Mouse (Mus musculus): ENCODE results near the gene Scamp2.

Scamp2 gene

DNA sequence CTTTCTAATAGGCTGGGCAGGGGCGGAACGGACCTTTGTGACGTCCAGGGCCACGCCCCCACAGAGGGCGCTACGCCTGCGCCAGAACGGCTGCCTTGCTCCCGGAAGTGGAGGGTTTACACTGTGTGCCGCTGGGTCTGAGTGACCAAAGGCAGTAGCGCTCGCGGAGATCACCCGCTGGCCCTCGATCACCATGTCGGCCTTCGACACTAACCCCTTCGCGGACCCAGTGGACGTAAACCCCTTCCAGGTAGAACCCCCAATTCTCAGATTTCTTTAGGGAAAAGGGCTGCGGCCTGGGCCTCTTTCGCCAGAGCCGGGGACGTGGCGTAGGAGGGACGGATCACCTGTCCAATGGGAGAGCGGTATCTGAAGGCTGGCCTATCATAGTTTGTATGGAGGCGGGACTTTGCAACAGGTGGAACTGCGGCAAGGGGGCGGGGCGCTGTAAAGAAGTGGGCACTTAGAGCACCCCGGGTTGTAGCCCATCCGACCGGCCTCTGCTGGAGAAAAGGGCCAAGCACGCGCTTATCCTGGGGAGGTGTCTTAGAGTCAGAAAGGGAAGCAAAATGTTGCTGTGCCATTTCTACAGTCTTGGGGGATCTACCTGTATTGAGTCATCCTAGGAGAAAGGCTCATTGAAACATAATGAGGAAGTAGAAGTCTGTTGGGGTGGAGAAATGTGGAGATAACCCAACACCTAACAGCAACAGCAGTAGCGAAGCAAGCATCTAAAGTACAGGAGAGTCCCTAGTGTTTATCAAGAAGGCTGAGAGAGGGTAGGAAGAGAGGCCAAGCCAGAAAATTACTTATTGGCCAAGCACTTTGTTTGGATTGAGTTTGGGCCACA, at the start of gene Scamp2:
Gene Scamp2 (plus strand): TSS at position 83 of the 850 bp plus-strand sequence.
- peak; percentile 95 for ATAC-seq (ENCODE audit: low TSS enrichment)

- 0 out of 2 replicates have a peak, but pooled peaks have one; percentile 41 for ATAC-seq (ENCODE audit: low TSS enrichment)
These were observed 43.6 kb upstream of the Scamp2 start for GRCm38 (mm10) chr9:57517113-57517512.

GRCm38 (mm10) chr9:57520375-57521055, 40.2 kb upstream of the Scamp2 start:
- ATAC-seq (ENCODE audit: low TSS enrichment) = no peak

DNA sequence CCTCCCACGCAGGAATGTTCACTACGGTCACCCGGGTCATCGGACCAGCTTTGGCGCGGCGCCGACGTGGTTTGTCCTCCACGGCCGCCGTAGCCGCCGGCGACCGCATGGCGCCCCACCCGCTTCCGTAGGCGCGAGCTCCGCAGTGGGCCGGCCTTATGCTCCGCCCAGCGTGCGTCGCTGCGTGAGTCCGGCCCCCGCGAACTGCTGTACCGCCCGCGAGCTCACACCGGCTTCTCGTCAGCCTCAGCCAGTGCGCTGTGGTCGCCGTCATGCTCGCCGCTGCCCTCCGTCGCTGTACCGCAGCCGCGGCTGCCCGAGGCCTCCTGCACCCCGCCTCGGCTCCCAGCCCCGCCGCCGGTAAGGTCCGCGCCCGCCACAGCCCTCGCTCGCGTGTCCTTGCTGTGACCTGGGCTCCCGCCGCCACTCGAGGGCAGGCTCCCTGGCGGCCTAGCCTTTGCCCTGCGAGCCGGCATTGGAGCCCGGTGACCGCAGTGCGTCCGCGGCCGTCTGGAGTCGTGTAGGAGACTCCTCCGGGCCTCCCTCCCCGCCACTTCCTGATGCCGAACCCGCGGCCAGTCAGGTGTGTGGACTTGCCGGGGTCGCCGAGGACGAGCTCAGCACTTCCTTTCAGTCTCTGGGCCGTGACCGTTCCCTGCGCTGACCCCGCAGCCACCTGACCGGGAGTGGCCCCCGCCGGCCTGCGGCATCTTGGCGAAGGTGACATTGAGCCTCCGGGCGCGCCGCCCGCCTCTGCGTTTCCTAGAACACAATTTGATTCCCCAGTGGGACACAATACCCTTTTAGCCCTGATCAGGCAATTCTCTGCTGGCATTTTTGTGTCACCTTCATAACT, 39.5 kb upstream of the Scamp2 start, which contains the start of gene Cox5a:
Gene Cox5a (plus strand): TSS at position 219 of the 856 bp plus-strand sequence.
- peak; percentile 83 for ATAC-seq (ENCODE audit: low TSS enrichment)

GRCm38 (mm10) chr9:57522114-57522860, 38.5 kb upstream of the Scamp2 start:
- ATAC-seq (ENCODE audit: low TSS enrichment) = no peak

- no peak for ATAC-seq (ENCODE audit: low TSS enrichment)
These were observed 37.9 kb upstream of the Scamp2 start for GRCm38 (mm10) chr9:57522861-57523246.

GRCm38 (mm10) chr9:57523754-57524153, 37.0 kb upstream of the Scamp2 start:
- no peak for ATAC-seq (ENCODE audit: low TSS enrichment)

GRCm38 (mm10) chr9:57524439-57524838, 36.3 kb upstream of the Scamp2 start:
- ATAC-seq (ENCODE audit: low TSS enrichment) = no peak

GRCm38 (mm10) chr9:57525516-57525915, 35.2 kb upstream of the Scamp2 start:
- ATAC-seq (ENCODE audit: low TSS enrichment) = peak; percentile 76

DNA sequence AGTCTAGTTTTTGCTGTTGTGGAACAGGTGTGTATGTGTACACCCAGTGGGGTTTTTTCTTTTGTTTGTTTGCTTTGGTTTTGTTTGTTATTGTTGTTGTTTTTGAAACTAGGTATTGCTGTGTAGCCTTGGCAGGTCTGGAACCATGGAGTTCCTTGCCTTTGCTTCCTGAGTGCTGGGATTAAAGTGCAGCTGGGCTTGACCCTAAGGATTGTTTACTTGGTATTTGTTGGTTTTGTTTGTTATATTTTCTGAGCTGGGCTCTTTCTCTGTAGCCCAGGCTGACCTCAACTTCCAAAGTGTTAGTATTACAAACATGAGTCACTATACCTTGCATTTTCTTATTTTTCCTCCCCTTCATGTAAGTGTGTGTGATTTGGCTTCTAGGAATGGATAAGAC, 34.3 kb upstream of the Scamp2 start:
- no peak for ATAC-seq (ENCODE audit: low TSS enrichment)

DNA sequence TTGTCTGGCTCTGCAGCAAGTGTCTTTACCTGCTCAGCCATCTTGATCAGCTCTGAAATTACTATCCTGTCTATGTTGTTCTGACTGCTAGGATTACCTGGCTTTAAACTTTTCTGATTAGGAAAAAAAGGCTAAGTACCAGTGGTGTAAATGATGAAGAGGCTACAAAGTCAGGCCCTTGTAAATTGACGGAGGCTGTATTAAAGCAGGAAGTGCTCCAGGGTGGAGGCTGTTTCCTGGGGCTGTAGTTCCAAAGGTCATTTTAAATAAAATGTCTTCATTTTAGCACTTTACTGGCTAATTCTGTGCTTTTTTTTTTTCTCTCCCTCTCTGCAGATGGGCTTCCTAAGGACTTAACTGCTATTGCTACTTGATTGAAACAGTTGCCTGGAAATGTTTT, 28.8 kb upstream of the Scamp2 start:
- ATAC-seq (ENCODE audit: low TSS enrichment) = no peak

- ATAC-seq (ENCODE audit: low TSS enrichment) = no peak
These were observed 24.4 kb upstream of the Scamp2 start for GRCm38 (mm10) chr9:57536362-57536761.

- ATAC-seq (ENCODE audit: low TSS enrichment) = peak; percentile 89
These were observed 23.6 kb upstream of the Scamp2 start, which contains the start of gene Fam219b for GRCm38 (mm10) chr9:57537044-57537727. TSS of gene Fam219b (plus strand) at chr9:57537528.

GRCm38 (mm10) chr9:57537728-57538181, 23.0 kb upstream of the Scamp2 start:
- peak; percentile 35 for ATAC-seq (ENCODE audit: low TSS enrichment)

GRCm38 (mm10) chr9:57539550-57539949, 21.2 kb upstream of the Scamp2 start:
- no peak for ATAC-seq (ENCODE audit: low TSS enrichment)

DNA sequence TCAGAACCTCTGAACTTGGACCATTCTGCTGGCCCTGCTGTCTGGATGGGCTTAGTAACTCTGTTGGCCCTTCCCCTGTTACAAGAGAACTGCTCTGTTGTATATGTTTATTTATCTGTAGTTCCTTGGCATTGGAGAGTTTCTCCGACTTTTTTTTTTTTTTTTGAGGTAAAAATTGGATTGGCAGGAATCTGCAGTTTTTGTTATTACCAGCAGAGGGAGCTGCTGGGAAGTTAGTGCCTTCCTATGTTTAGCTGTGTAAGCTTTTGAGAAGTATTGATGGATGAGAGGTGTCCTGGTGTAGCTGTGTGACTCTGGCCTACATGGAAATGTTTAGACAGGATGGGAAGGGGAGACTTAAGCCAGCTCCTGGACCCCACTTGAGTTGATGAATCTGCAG, 19.4 kb upstream of the Scamp2 start:
- ATAC-seq (ENCODE audit: low TSS enrichment) = no peak

- peak; percentile 36; the same call in 1 of the 2 replicates for ATAC-seq (ENCODE audit: low TSS enrichment)
These were observed 16.8 kb upstream of the Scamp2 start for GRCm38 (mm10) chr9:57543951-57544350.

GRCm38 (mm10) chr9:57547287-57547686, 13.5 kb upstream of the Scamp2 start:
- no peak for ATAC-seq (ENCODE audit: low TSS enrichment)

GRCm38 (mm10) chr9:57547869-57548268, 12.9 kb upstream of the Scamp2 start:
- ATAC-seq (ENCODE audit: low TSS enrichment) = no peak

- no peak for ATAC-seq (ENCODE audit: low TSS enrichment)
These were observed 11.6 kb upstream of the Scamp2 start for GRCm38 (mm10) chr9:57549186-57549585.
